Mouse (Mus musculus) brain, embryonic 14.5 days (tissue): ENCODE data around the gene Hpdl.

Experiments used
- CTCF ChIP-seq: fragments of 200-500 bp; IDR thresholded peaks from 2 replicates; pipeline ENCODE4 v1.5.1; 2012; ENCODE audit warnings: inconsistent platforms, mild to moderate bottlenecking, moderate library complexity, borderline replicate concordance; ENCODE audit not compliant: insufficient read depth, insufficient read length; ENCODE audit errors: extremely low read depth
- POLR2A ChIP-seq: fragments of 200-500 bp; IDR thresholded peaks from 2 replicates; pipeline ENCODE4 v1.6.1; 2012; ENCODE audit warnings: mild to moderate bottlenecking, inconsistent platforms, borderline replicate concordance; ENCODE audit not compliant: poor library complexity, insufficient read depth, insufficient read length, severe bottlenecking; ENCODE audit errors: extremely low read depth

DNA sequence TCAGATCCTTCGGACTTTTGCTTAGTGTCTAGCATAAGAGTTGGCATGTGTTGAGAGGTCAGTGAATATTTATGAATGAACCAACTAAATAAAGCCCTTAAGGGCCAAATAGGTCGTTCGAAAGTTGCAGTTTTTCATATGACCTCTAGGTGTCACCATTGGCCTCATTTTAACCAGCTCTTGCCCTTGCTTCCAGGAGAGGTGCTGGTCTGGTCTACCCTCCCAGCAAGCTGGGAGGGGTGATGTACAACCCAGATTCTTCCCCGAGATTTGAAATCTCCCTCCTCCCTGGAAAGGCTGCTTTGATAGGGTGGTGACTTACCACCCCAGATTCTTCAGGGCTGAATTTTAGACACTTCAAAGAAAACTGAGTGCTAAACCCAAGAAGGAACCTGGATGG is 6.3 kb upstream of the Hpdl start:
- TF ChIP-seq CTCF (peak; percentile 76; the same call in 1 of the 2 replicates), POLR2A (no peak)
